Mouse (Mus musculus) brain, embryonic 18.5 days (tissue): ENCODE measurements around the gene Stat5b.
A peak's percentile ranks its signal among the peaks of the same experiment; 100 is the strongest.

ENCODE experiments used
- DNase-seq: peaks from one replicate; pipeline ENCODE4 v3.0.0-alpha.2; 2012; ENCODE audit warnings: low read depth, low spot score

The Stat5b gene

DNA sequence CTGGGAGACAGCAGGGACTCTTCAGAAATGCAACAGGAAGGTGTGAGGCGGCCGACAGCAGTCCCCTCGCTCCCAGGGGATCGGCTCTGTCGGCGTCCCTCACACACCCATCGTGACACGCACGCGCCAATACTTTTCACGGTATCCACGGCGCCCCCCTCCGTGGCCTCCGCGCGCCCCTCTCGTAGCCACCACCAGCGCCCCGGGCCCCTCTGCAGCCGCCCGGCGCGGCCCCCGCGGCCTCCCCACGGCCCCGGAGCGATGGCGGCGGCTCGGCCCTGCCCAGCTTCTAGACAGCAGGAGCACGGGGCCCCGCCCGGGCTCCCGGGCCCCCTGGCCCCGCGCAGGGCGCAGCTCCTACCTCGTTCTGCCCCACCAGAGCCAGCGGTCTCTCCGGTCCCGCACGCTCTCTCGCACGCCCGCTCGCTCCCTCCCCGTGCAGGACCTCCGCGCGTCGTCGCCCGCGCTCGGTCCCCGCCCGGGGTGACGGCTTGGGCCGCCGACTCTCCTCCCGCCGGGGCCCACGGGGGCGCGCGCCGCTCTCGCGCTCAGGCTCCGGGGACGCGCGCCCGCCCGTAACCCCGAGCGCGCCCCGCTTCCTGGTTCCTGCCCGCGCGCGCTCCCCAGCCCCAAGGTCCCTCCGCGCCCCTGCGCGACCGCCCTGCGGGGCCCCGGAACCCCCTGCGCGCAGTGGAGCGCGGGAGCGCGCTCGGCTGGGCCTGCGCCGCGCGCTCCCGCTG is at the start of gene Stat5b:
TSS of gene Stat5b (minus strand) at position 687 of the 740 bp plus-strand sequence.
- no peak for DNase-seq

DNA sequence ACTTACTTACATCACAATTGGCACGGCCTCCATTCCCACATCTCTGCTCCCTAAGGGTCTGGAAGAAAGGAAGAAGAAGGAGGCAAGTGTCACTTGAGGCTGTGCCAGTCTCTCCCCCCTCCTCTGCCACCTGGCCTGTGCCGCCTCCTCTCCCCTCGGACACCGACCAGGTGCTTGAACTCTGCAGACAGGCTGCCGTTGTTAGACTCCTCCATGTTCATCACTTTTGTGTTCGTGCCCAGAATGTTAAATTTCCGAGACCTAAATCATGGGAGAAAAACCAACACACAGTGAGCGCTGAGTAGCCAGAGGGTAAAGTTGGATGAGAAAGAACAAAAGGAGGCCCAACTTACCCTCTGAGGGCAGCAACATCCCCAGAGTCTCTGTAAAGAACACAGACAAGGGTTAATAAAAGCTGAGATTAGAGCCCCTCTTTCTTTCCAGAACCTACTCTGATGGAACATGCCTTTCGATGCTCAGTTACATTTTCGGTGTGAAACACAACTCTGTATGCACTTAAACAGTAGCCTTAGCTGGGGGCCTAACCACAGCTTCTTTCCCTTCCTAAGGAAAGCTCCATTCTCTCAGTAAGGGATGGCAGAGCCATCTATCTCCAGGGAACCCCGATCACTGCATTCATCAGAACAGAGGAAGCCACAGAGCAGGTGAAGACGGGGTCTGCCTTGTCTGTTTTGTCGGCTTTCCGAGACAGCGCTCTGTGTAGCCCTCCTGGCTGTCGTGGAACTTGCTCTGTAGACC is 48.1 kb upstream of the Stat5b start:
- DNase-seq = no peak

DNA sequence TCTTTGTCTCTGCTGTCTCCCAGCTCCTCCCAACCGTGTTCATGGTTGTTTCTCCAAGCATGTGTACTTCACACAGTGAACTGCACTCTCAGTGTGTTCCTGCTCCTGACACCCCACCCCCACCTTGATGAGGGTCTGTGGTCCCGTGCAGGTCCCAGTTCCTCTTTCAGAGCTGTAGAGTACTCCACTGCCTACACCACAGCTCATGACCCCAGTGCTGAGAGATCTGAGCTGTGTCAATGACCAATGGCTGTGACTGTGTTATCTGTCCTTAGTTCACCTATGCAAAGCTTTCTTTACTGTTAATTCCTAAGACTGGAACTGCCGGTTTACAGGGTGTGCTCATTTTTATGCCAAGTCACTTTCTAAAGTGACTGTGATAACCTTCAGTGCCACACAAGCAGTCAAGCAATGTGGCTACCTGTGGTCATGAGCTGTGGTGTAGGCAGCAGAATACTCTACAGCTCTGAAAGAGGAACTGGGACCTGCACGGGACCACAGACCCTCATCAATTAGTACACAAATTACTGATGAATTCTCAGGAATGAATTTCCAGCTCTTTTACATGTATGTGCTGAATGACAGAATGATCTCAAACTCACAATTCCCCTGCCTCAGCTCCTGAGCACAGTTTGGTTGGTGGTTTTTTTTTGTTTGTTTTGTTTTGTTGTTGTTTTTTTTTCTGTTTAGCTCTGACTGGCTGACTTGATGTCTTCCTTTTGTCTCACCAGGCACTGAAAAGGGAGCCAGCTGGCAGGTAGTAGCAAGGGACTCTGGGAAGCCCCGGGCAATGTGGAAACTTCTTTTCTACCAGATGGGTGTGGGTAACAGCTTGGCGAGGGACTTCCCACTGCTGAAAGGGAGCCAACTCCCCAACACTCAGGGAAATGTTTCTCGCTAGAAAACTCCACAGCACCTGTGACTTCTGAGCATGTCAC is 47.0 kb upstream of the Stat5b start:
- peak; percentile 55 for DNase-seq

DNA sequence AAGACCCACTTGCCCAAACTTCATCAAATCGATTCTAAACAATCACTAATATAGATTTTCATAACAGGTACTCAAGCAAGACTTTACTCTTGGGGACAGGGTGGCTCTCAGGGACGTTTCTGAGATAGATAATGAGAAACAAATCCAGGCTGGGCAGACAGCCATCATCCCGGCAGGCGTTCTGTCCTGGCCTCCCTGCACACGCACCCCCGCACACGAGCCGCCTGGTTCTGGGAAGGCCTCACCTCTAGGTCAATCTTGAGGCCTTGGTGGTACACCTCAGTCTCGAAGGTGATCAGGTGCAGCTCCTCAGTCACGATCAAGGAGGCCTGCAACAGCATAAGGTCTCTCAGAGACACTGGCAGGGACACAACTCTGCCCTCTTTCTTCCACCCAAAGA is 45.6 kb upstream of the Stat5b start:
- DNase-seq = no peak

DNA sequence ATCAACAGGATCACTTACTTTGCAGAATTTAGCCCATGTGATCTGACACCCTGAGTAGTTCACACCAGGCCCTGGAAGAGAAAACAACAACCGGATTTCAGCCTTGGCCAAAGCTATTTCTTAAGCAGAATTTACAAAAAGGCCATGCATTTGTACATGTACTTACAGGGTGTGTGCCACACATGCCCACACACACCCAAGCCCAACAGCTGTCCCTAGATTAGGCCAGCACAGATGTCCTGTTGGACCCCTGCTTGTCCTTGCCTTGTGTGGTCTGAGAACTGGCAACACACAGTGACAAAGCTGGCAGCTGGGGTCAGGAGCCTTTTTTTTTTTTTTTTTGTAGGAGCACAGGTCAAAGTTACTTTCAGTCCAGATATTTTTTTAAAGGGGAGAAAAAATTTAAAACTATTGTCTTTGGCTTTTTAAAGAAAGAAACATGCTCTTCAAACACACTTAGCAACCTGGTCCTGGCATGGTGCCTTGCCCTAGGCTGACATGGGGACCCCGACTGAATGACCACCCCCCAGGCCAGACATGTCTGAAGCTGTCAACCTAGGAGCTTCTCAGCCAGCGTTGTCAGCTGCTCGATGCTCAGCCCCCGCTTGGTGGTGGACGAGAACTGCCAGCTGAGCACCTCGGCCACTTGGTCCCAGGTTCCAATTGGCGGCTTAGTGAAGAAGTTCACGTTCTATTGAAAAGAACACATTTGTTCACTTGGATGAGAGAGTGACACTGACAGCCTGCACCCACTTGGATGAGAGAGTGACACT is 43.8 kb upstream of the Stat5b start:
- DNase-seq = no peak

DNA sequence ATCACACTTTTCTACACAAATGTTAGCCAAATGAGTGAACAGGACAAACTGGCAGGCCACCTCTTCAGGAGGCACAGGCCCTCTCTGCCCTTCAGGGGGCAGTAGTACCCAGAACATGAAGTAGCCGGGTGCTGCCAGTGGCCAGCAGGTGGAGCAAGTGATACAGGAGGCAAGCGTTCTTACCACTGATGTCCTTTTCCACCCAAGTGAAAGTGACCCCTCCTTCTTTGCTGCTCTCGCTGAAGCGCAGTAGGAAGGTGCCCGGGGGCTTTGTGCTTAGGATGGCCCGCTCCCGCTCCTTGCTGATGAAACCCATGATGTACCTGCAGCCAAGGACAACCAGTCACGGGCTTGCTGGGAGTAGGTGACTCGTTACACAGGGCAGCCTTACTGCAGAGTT is 43.0 kb upstream of the Stat5b start:
- DNase-seq = peak; percentile 36

DNA sequence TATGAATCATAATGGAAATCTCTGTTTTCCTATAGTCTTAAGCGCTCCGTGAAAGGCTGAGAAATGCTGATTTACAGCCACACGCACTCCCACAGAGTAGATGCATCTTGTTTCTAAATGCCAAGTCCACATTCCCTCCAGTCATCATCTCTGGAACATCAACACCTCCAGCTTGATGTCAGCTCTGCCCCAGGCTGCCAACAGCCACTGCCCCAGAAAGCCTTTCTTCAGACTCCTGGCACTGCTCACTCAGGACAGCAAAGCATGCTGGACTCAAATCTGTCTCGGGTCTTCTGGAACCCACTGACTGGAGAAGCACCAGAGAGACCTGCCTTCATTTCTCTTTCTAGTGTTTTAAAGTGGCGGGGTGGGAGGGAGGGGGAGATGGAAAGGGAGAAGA is 41.9 kb upstream of the Stat5b start:
- DNase-seq = no peak

DNA sequence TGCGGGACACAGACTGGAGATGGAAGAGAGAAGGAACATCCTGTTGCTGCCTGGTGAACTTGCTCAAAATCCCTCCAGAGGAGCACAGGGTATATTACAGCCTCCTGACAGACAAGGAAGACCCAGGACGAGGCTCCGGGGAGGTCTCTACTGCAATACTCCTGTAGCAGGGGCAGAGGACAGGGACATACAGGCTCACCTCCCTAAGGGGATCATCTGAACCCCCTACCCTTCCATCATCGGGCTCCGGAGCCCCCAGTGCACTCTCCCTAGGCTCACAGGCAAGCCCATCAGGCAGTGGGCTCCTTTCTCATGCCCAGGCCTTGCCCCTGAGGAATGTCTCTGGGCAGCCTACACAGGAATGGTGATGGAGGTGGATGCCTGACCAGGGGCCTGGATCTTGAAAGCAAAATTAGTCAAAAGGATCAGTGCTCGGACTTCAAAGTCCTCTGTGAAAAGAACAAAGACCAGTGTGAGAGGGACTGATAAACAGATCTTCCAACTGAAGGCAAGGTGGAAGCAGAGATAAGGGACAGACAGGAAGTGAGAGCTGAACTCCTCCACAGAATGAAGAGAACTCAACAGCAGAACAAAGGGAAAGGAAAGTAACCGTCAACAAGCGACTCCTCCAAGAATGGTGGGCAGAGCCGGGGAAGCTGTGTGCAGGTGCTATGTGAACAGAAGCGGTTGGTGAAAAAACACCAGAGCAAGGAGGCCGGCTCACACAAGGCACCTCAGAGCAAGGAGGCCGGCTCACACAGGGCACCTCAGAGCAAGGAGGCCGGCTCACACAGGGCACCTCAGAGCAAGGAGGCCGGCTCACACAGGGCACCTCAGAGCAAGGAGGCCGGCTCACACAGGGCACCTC is 41.0 kb upstream of the Stat5b start:
- DNase-seq = no peak

DNA sequence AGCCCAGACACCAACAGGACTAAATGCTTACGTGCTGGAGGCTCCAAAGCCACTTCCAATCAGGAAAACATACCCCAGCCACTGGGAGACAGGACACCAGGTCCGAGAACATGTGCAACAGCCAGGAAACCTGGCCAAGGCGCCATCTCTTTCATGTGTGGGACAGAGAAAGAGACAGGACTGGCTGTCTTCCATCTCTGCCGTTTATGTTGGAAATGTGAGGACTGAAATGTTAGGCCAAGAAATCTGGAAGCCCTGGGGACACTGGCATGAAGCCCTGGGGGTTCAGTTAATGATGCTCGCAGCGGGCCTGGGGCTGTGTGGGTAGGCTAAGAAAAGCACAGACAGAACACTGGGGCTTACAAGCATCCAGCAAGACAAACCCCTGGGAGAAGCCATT is 40.0 kb upstream of the Stat5b start:
- no peak for DNase-seq

DNA sequence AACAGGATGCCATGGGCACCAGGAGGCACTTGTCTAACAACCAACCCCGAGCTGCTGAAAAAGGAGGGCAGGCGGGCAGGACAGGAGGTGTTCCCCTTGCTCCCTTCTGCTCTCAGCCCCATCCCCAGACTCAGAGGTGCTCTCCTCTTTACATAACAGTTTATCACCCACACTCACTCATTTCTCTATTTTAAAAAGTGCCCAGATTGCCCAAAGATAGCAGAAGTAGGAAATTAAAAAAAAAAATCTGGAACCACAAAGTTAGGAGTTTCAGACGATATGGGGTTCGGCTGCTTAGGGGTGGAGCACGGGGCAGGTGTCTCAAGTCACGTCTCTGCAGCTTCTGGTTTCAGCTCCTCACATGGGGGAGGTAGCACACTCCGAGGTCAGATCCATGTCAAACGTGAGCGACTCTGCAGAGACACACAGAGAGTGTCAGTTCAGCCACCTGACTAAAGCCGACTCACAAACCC is 37.9 kb upstream of the Stat5b start:
- DNase-seq = no peak

DNA sequence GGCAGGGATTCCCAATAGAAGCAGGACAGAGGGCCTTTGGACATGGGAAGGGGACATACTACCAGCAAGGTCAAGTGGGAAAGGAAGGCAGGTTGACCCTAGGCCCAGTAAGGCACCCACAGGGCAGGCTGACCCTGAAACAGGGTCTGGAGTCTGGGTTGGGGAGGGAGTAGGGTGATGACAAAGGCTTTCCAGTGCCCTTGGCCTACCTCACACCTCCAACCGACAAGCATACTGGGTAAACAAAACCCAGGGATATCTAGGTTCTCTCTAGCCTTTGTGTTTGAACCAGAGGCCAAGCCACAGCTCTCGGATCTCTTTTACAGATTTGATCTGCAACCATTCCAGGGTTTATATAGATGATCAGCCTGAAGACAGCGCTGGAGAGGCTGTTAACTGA is 37.2 kb upstream of the Stat5b start:
- DNase-seq = no peak

DNA sequence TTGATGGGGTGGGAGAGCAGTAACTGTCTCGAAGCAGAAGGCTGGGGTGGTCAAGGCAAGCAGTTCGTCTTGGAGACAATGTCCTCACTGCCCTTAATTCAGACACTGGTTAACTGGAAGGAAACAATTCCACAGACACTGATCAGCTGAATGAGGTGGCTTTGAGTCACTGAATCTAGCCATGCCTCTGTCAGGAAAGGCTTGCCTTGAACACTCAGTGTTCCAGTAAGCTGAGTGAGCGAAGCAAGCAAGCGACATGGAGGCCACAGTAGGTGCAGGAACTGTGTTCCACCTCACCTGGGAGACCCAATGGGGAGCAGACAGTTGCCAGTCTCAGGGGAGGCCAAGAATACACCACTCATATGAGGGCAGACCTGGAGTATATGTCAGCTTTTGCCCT is 36.7 kb upstream of the Stat5b start:
- DNase-seq = no peak

DNA sequence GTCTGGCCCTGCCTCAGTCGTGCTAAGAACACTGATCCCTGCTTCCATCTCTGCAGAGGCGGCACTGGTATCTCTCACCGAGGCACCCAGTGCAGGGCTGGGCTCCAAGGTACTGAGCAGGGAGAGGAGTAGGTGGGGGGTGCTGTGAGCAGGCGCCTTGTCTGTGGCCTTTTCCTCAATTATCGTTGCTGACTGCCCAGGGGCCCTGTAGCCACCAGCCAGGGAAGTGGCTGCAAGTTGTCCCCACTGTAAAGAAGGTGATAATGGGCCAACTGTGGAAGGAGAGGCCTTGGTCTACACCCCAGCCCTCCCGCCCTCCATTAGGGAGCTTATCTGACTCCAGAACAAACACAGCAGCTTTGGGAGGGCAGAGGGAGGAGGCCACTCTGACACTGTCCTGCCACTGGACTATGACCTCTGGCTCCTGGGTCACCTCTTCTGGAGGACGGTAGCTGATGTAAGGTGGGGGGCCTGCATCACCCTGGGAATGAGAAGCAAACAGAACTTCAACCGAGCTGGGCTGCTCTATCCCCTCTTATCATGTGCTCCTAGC is 35.7 kb upstream of the Stat5b start:
- DNase-seq = no peak

DNA sequence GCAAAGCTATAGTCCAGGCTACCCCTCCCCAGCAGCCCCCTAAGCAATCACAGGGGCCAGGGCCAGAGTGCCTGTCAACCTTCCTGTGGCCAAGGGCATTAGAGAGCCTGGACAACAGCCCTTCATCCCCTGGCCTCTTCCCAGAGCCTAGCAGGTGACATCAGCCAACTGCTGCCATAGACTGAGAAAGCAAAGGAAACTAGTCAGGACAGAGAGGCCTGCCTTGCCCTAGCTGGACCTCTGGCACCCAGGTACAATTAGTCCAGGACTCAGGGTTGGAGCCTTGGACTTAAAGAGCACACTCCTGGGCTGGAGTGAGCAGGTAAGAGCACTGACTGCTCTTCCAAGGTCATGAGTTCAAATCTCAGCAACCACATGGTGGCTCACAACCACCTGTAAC is 34.9 kb upstream of the Stat5b start:
- DNase-seq = no peak

DNA sequence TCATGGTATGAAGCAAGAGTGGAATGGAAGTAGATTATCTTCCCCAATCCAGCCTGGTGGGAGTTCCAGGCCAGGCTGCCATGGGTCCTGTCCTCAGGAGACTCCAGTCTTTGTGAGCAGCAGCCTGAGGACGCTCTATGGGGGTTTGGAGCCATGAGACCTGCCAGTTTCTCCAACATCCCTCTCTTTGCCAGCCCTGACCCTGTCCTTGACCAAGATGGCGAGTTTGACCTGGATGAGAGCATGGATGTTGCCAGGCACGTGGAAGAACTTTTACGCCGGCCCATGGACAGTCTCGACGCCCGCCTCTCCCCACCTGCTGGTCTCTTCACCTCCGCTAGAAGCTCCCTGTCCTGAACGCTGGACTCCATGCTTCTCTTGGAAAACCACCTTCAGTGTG is 33.1 kb upstream of the Stat5b start:
- no peak for DNase-seq

DNA sequence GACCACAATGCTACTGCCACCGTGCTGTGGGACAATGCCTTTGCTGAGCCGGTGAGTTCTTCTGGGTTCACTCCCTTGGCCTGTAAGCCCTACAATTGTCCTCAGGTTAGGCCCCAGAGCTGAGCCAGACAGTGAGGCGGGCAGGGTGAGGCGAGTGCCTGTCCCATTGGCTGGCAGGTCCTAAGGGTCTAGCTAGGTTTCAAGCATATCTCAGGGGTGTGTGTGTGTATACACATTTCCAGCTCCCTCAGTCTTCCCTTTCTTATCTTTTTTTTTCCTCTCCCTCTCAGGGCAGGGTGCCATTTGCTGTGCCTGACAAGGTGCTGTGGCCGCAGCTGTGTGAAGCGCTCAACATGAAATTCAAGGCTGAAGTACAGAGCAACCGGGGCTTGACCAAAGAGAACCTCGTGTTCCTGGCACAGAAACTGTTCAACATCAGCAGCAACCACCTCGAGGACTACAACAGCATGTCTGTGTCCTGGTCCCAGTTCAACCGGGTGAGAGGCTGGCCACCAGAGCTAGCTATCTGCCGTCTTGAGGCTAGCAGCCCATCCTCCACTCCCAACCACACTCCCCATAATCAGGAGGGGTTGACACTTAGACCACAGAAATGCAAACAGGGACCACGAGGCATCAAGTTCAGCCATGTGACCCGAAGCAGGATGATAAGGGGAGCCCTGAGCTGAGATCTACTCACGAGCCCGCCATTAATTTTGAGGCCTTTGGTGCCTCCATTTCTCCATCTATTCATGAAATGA is 29.0 kb upstream of the Stat5b start:
- no peak for DNase-seq

DNA sequence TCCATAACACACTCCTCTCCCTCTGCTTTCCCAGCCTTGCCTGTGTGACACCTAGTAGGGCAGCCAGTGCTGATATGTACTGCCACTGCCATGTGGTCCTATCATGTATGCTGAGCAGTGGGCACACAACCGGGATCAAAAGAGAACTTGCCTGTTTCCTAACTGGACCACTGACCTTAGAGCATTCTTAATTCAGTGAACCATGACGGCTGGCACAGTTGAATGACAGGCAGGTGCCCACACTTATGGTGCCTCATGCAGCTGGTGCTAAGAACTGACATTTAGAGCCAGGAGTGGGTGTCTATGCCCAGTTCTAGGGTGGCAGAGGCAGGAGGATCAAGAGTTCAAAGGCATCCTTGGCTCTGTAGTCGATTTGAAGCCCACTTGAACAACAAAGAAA is 25.2 kb upstream of the Stat5b start:
- no peak for DNase-seq

DNA sequence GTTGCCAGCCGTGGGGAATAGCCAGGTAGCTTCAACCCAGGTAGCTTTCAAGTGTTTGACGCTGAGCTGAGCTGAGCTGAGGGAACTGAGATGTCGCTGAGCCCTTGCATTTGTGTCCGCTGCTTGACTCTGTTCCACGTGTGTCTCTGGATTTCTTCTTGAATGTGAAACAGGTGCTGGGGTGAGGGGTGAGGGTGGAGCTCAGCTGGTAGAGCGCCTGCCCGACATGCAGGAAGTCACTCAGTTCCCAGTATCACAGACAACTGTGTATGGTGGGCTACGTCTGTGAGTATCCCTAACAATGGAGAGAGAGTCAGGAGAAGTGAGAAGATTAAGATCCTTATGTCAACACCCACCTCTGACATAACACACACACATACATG is 20.4 kb upstream of the Stat5b start:
- no peak for DNase-seq

DNA sequence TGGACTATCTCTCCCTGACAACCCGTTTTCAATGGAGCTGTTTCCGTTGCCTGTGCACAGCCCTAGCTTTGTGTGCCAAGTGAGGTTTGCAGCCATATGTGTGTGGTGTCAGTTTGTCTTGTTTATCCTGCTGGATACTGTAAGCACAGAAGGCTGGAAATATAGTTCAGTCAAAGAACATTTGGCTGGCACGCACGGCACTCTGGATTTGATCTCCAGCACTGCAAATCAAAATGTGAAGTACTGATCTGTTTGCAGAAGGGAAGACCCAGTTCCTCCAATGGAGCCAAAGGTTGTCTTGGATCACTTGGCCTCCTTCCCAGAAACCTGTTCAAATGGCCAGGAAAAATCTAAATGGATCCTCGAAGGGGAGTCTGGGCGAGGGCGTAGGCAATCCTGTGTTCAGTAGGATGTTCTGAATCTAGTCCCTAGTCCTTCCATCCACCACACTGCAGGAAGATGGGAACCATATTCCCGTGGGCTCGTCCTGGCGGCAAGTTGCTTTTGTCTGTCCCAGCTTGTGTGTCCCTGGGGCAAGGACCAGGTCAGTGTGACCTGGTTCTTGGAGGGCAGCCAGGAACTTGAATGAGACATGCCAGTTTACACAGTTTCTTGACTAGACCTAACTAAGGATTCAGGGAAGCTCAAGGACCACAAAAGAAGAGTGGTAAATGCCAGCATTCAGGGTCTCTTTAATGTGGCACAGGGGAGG is 19.9 kb upstream of the Stat5b start:
- no peak for DNase-seq
